Mouse (Mus musculus): ENCODE data around the gene Zfp687.

Gene Zfp687

DNA sequence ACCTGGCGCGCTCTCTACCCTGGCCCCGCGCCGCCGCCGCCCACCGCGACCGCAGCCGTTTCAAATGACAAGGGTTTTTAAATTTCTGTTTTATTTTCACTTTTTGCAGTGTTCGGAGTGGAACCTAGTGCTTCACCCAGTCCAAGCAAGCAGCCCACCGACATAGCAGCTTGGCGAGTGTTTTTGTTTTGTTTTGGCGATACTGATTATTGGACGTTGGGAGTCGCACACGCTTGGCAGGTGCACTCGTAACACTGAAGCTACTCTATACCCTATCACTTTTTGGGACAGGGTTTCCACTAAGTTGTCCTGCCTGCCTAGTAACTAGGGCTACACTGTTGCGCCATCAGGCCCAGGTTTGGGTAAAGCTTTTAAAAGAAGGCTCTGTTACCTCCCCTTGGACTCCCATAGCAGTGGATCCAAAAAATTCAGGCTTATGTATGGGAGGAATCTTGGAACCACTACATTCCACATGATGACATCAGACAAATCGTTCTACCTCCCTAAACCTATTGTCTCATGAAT is 1.3 kb upstream of the Zfp687 start:
- no peak for DNase-seq (ENCODE audit: low spot score)

DNA sequence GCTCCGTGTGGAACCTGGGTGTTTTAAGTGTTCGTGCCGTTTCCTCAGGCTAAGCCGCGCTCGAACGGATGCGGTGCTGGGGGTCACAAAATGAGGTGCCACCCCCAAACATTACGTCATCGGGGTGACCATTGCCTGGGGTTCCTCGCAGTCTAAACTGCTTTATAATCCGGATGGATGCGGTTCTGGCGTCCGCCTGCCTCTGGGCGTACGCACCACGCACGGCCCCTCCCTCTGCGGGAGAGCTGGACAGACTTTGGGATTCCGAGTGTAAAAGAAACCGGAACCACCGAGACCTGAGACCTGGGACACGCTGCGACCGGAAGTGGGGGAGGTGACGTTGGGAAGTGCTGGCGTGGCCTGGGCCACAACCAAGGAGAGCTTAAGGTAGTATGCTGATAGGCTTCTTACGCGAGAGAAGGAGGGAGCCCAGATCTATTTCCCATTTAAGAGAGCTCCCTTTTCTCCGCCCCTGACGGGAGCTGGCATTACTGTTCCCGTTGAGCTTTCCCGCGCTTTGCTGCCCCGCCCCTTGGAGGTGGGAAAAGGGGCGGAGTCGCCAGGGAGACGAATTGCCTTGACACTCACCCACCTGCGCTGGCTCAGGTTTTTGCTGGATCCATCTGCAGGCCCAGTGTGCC is 763 bp upstream of the Zfp687 start:
- DNase-seq (ENCODE audit: low spot score), result peak; percentile 91

DNA sequence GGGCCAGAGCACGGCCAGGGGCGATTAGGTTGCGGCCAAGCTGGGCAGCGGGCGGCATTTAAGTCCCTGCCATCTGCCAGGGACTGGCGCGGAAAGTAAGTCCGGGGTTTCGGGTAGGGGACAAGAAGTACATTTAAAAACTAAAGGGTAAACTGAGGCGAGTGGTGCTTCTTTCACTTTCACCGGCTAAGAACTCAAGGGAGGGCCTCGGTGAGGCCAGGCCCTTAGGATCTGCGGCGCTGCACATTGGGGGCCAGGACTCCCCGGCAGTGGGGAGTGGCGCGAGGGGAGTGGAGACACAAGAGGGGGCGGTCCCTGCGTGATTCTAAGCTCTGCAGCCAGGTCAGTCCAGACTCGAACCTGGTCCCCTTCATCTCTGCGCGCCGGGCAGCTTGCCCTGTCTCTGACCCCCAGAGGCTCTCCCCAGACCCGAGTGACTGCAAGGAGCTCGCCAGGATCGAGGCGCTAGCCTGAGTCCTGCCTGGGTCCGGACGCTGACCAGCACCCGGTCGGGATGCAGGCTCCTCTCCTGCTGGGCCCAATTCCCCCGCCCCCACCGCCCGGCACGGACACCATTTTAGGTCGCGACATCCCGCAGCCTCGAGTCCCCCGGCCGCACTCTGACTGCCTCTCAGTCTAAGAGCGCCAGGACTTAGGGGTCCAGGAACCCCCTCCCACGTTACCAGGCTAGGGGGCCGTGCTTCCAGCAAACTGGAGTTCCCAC is 658 bp downstream of the Zfp687 start:
- peak; percentile 51 for DNase-seq (ENCODE audit: low spot score)

DNA sequence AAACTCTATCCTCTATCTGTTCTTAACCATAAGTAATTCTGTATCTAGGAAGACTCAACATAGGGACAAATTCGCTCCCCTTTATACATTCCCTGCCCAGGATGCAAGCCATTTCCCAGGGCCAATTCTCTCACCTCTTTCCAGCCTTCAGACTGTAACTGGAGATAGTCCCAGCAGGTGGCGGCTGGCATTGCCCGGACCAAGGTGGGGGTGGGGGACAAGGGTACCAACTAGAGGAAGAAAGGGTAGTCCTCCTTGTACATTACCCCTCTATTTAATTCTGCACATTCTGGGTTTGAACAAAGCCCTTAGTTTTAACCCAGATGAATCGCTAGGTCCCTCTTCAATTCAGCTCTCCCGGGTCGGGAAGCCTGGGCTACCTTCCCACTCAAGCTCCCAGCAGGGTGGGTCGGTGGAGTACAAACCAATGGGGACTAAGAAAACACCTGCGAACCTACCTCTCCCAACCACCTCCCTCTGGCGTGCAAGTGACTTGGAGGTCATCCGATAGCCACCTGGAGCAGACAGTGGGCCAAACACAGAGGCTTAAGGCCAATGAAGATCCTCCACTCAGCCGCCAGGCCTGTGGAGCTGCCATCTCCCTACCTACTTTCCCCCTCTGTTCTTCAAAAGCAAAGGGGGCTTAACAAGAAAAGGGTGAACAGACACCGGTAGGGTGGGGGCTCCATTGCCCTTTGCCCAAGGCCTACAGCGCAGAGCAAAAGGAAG is 1.4 kb downstream of the Zfp687 start:
- DNase-seq (ENCODE audit: low spot score), result peak; percentile 32

DNA sequence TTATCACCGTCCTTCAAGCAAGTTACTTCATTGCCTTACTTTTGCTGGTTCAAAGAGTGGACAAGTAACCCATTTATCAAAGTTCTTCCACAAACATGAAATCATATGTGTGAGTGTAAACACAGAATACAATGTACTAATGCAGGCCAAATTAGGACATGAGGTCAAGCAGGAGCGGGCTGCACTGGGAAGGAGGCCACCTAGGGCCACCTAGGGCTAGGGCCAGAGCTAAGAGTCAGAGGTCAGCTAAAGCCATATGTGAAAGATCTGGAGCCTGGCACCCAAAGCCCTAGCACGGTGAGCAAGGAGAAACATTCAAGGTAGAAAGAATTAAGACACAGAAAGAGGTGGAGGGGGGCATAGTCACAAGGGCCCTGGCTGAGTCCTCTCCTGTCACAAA is 2.3 kb downstream of the Zfp687 start:
- no peak for DNase-seq (ENCODE audit: low spot score)

DNA sequence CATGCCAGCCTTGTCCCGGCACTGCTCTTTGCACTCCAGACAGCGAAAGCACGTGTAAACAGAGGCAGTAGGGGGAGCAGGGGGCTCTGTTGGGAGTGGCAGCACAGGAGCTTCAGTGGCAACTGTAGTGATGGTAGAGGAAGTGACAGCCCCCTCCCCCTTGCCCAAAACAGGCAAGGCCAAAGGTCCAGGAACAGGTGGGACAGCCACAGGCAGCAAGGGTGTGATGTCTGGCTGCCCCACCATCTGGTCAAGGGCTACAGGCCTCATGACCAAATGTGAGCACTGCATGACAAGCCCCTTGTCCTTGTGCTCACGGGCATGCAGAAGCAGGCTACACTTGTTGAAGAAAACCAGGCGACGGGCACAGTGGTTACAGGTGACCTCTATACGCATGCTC is 4.9 kb downstream of the Zfp687 start:
- no peak for DNase-seq (ENCODE audit: low spot score)

DNA sequence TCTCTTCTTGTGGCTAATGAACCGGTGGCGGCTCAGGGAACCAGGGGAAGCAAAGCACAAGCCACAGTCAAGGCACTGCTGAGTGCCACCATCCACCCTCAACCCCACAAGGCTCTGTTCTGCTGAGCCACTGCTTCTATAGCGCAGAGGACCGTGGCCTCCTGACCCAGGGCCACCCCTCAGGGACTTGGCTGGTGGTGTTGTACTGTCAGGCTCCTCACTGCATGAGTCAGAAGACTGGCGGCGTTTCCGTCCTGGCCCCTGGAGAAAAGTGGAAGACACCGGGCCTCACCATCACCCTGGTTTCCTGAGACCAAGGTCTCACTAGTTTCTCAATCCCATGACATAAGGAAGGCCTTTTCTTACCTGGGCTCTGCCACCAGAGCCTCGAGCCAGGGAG is 7.5 kb downstream of the Zfp687 start:
- no peak for DNase-seq (ENCODE audit: low spot score)

DNA sequence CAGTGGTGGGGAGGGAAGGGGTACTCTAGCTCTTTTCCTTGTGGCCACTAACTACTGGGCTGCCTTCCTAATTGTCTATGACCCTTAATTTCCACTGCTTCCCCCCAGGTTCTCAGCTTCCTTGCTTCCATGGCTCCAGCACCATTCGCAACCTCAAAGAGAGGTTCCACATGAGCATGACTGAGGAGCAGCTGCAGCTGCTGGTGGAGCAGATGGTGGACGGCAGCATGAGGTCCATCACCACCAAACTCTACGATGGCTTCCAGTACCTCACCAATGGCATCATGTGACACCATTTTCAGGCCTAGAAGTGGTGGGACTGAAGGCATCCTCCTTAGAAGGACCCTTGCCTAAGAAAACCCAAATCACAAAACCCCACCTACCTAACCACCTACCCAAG is 9.6 kb downstream of the Zfp687 start:
- no peak for DNase-seq (ENCODE audit: low spot score)

DNA sequence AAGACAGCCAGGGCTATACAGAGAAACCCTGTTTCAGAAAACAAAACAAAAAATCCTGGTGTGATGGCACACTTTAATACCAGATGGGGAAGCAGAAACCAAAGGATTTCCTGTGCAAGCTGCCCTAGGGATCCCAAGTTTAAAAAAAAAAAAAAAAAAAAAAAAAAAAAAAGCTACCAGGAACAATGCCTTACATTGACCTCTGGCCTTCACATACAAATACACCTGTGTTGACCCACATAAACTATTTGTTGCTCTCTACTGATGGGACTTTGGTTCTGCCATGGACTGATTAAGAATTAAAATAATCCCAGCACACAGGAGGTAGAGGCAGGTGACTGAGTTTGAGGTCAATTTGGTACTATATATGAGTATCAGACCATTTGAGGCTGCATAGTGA is 12.0 kb downstream of the Zfp687 start:
- DNase-seq (ENCODE audit: low spot score), result no peak

DNA sequence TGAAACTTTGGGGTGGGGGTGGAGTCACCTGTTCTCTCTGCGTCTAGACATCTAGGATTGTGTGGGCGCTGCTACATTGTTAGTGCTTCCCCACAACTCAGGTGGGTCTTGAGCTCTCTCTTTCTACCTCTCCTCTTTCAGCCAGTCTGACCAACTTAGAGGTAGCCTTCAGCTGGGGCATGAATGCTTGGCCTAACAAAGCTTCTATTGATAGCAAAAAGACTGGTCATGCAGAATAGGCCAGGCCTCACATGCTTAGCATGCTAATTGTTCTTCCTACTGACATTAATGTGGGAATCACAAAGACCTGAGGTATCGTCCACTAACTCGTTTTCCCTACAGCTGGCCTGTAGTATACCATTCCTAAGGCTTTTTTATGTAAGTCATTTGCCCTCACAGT is 12.7 kb downstream of the Zfp687 start:
- no peak for DNase-seq (ENCODE audit: low spot score)

DNA sequence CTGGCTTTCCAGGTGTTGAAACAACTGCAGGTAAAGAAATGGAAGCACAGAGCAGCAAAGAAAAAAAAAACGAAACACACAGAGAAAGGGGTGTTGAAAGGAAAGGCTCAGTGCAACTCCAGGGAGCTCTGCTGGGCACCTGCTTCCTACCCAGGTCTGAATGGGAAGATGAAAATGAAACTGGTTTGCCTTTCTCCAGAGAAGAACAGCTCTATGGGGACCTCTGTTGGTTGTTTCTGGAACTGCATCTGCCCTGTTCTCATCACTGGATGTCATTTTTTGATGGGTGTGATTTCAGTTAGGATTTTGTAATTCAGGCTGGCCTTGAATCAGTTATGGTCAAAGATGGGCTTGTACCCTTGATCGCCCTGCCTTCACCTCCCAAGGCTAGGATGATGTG is 18.3 kb downstream of the Zfp687 start:
- peak; percentile 87 for DNase-seq (ENCODE audit: low spot score)

DNA sequence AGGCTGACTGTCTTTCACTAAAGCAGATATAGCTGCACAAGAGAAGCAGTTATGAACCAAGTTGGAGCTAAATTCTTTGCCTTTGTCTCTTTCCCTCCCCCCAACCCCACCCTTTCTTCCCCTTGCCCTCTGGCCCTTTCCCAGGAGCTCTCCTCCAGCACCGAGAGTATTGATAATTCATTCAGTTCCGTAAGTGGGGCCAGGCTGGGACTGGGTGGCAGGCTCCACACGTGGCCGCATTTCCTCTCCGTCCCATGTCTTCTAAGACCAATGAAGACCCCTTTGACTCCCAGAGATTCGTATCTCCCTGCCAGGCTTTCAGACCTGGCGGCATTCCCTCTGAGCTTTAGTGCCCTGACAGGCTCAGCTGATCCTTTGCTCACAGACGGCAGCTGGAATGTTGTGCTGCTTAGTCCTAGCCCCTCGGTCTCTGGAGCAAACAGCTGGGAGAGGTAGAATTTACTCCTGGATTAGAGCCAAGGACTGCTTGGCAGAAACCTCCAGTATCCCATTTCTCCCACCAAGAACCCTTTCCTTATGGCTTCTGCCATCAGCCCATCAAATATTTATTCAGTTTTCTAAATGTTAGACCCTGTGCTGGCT is 26.0 kb downstream of the Zfp687 start:
- no peak for DNase-seq (ENCODE audit: low spot score)

DNA sequence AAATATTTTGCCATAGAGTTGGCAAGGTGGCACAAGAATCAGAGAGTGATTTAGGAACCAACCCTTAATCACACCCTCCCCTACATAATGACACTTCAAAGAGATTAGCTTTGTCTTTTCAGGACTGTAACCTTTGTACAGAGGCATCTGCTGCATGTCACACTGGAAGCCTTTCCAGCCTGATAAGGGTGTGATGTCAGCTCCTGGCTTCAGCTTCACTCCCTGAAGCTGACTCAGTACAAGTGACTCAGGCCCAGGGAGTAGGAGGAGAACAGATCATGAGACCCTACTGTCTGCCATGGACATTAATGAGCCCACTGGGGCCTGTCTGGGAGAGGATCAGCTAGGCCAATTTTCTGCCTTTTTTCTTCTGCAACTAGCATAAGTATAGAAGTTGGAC is 27.7 kb downstream of the Zfp687 start:
- DNase-seq (ENCODE audit: low spot score), result no peak

DNA sequence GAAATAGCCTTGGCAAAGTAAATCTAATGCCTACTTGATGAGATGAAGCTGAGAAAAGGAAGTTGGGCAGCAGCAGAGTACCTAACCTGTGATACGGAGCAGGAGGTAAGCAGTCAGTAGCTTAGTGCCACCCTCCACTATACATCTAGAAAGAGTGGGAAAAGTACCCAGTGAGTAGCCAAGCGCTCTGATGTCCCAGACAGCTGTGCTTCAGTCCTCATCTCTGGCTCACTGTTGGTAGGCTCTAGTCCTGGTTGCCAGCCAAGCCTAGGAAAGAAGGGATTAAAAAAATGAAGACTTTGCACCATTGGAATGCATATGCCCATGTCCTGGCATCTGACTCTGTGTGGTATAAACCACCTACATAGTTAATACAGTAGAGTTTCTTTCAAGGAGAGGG is 29.7 kb downstream of the Zfp687 start:
- DNase-seq (ENCODE audit: low spot score), result no peak

DNA sequence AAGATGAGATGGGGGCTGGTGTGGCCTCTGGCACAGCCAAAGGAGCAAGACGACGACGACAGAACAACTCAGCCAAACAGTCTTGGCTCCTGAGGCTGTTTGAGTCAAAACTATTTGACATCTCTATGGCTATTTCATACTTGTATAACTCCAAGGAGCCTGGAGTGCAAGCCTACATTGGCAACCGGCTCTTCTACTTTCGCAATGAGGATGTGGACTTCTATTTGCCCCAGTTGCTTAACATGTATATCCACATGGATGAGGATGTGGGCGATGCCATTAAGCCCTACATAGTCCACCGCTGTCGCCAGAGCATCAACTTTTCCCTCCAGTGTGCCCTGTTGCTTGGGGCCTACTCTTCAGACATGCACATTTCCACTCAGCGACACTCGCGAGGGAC is 30.9 kb downstream of the Zfp687 start:
- no peak for DNase-seq (ENCODE audit: low spot score)

DNA sequence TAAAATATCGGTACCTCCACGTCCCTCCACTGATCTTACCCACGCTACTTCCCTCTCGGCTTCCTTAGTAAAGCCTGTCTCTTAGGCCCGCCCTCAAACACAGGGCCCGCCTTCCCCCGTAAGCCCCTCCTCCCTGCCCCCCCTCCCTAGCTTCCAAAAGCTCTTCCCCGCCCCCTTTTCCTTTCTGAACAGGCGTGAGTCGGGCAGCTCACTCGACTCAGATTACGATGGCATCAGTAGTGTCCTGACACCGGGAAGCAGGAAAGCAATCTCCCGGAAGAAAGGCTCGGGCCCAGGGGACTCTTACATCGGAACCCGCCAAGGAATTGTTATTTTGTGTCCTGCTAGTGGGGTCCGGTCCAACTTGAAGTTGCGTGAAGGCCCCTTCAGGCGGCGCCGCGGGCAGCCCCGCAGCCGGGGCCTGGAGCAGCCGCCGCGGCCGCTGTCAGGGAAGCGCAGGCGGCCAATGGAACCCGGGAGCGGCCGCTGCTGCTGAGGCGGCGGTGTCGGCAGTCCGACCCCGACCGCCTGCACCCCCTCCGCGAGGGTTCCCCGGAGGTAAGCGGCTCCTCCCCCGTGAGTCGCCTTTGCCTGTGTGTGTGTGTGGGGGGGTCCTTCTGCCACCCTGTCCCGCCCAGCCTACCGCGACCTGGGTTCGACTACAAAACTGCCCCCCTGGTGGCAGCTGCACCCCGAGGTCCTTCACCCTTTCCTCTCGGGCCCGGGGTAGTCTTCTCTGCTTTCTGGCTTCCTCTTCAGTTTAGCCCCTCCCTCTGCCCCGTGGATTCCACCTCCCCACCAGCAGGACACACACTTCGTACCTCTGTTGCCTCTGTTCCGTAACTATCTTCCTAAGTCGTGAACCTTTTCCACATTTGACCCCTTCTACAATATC is 40.5 kb downstream of the Zfp687 start, which contains the start of gene Pi4kb:
Pi4kb (plus strand) TSS at position 204 of the 895 bp plus-strand sequence.
- DNase-seq (ENCODE audit: low spot score), result peak; percentile 98

DNA sequence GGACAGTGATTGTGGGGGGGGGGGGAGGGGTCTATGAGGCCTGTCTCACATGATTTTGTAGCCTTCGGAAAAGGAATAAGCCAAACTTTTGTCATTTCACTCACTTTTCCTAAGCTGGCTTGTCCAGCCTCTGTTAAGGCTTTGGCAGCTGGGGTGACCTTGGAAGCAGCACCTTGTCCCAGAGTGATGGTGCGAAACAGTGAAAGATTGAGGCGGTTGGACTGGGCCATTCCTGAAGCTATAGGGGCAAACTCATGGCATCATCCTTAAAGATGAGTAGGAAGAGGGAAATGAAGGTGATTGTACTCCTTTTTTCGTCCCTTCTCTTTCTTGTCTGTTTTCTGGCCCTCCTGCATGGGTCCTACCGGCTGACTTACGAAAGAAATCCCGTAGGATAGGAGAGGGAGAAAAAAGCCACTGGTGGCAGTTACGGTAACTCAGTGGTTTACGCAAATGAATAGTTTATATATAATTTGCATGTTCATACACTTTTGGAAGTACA is 41.2 kb downstream of the Zfp687 start:
- DNase-seq (ENCODE audit: low spot score), result no peak

DNA sequence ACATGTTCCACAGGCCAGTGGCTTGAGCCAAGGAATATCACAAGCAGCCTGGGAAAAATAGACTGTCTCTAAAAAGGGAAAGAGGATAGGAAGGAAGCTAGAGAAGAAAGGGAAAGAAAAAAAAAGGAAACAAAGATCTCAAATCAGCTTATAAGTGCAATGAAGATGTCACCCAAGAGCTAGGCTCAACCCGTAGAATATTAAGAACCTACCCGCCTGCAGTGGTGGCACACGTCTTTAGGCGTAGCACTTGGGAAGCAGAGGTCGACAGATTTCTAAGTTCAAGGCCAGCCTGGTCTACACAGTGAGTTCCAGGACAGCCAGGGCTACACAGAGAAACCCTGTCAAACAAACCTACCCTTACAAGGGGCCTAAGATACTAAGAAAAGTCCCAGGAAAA is 41.6 kb downstream of the Zfp687 start:
- no peak for DNase-seq (ENCODE audit: low spot score)

DNA sequence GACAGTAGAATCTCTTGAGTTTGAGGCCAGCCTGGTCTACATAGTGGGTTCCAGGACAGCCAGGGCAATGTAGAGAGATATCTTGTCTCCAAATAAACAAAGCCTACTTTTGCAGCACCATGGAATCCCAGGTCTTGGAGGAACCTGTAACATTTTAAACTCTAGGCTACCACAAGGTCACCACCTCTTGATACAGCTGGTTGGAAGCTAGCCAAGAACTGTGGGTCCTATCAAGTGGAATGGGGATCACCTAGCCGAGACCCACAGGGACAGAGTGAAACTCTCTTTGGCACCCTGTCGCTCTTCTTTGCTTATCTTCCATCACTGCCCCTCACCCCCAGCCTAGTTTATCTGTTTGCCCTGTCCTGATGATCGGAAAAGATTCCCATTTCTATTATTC is 42.7 kb downstream of the Zfp687 start:
- DNase-seq (ENCODE audit: low spot score), result no peak

DNA sequence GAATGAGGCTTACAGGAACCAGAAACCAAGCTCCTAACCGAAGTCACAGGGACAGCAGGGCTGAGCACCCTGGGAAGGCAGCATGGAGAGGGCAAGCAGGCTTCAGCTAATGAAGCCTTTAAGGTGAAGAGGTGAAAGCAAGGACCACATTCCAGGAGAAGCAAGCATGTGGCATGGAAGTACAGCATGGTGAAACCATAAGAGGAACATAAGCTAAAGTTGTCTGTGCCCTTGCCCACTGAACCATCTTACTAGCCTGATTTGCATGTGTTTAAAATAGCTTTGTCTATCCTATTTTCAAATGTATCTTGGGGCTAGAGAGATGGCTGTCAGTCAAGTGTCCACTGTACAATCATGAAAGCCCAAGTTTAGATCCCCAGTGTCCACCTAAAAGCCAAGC is 49.4 kb downstream of the Zfp687 start:
- DNase-seq (ENCODE audit: low spot score), result no peak

DNA sequence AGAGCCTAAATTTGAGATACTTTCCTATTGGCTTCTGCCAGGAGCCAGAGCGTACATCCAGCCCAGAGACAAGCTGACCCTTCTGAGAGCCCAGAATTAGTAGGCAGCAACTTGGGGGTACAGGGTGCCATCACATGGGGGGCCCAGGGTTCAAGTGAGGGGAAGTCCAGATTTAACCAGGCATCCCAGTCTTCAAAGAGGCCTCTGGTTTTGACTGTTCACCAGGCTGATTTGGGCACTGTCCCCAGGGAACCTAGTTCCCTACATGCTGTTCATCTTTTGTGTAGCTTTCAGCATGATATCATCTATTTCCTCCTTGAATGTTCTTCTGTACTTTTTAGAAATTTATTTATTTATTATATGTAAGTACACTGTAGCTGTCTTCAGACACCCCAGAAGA is 50.3 kb downstream of the Zfp687 start:
- no peak for DNase-seq (ENCODE audit: low spot score)
